Comparison of ENCODE assay signal across 8 mouse cellular contexts in the genomic region with DNA sequence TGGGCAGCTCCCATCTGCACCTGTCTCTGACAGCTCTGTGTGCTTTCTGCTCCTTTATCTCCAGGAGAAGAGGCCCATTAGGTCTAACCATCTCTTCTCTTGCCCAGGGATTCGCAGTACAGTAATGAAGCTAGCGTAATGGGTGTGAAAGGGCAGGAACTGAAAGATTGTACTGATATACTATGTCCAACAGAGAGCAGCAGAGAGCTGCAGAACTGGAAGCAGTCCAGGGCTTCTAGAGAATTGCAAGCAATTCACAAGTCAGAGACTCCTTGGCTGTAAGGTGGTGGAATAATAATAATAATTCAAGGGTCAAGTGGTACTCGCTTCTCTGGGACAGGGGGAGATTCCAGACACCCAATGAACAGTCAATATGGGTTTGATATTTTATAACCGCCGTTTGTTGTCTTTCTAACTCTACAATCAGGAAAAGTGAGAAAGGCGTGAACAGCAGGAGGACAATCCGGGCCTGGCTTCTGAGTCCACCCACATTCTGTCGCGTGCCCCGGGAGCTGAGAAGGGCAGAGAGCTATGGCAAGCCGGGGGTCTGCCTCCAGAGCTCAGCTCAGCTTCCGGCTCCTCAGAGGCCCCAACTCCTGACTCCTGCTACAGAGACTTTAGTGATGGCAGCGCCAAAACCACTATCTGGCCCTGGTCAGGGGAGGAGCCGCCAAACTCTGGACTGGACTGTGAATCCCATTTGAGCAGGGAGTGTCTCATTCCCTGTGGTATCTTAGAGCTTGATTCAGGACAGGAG. TPM values are rescaled to one million over a fixed set of nuclear protein-coding genes. Genes with fewer than 3 reads are reported as not detected.
DNase-seq lines count a peak whose midpoint lies in the region; ATAC-seq lines count a peak whose summit lies in the region.

No protein-coding gene starts in this region.

- ATAC-seq in common myeloid progenitor, adult 5-6 weeks (replicated peaks; ENCODE audit: low read depth, poor library complexity, severe bottlenecking) = peak; percentile 97
- peak; percentile 84 for ATAC-seq in hindbrain, embryonic 16.5 days

- H3K9ac ChIP-seq in hindbrain, embryonic 16.5 days (ENCODE audit: low read depth, low read length) = no peak overlapping the region

- no peaks in the 10 kb centered on the region for H3K4me1 ChIP-seq in hindbrain, embryonic 16.5 days (ENCODE audit: control insufficient read depth, insufficient read depth, low read depth, low read length)

- H3K36me3 ChIP-seq in hindbrain, embryonic 16.5 days (ENCODE audit: control insufficient read depth, insufficient read depth, low read length) = 0 out of 2 replicates have a peak, but pooled peaks cover 5% of the 10 kb centered on the region

- H3K4me3 ChIP-seq in hindbrain, embryonic 16.5 days (ENCODE audit: low read length) = no peak overlapping the region

- peak; percentile 16 to 34 for DNase-seq in spleen, postnatal 36 days (ENCODE audit: low spot score in 2 of 2)
- no peak for DNase-seq in spleen, adult 12 weeks (ENCODE audit: low spot score)
- DNase-seq in gastrocnemius, postnatal 10 days = peak; percentile 67
- DNase-seq in layer of hippocampus, postnatal 14 days (ENCODE audit: low spot score in 2 of 2) = peak; percentile 69 to 86
- peak; percentile 72 for DNase-seq in lung, postnatal 14 days
- peak; percentile 53 for DNase-seq in ovary, postnatal 36 days (ENCODE audit: low spot score)

- no peaks in the 10 kb centered on the region for H3K9me3 ChIP-seq in hindbrain, embryonic 16.5 days (ENCODE audit: control insufficient read depth, low read length)

- H3K27me3 ChIP-seq in hindbrain, embryonic 16.5 days (replicated peaks; ENCODE audit: control insufficient read depth, insufficient read depth, low read length) = no peaks in the 10 kb centered on the region

- WGBS in hindbrain, embryonic 16.5 days = 30% methylated on average over 14 of the region's 14 CpGs

- H3K4me2 ChIP-seq in hindbrain, embryonic 16.5 days (ENCODE audit: low read length) = 0 out of 2 replicates have a peak overlapping the region, but pooled peaks have one; percentile 5

- no peak overlapping the region for H3K27ac ChIP-seq in hindbrain, embryonic 16.5 days (ENCODE audit: low read depth, low read length)

RNA-seq across cellular contexts. Expression of a gene that starts 19.3 kb away (rescaled TPM):
- total RNA-seq in common myeloid progenitor, adult 5-6 weeks (2017) = 33.1 and 54.9 TPM in 2 replicates
- total RNA-seq in gastrocnemius, postnatal 10 days (2021) = 10 to 100 TPM; 18.3 to 20.9 TPM
- polyA plus RNA-seq in hindbrain, embryonic 16.5 days (2015; fragmentation: Nextera tagmentation; extraction: Ambion mirVana) = 129 TPM in 2 replicates
- 10 to 100 TPM; 55.2 to 56.1 TPM for total RNA-seq in layer of hippocampus, postnatal 14 days (2021)

RNA-seq across cellular contexts. Expression of a gene that starts 19.5 kb away (rescaled TPM):
- 0.64 and 1.0 TPM in 2 replicates for total RNA-seq in common myeloid progenitor, adult 5-6 weeks (2017)
- 1 to 10 TPM; 4.5 to 4.9 TPM for total RNA-seq in gastrocnemius, postnatal 10 days (2021)
- 11.7 and 12.9 TPM in 2 replicates for polyA plus RNA-seq in hindbrain, embryonic 16.5 days (2015; fragmentation: Nextera tagmentation; extraction: Ambion mirVana)
- 1 to 10 TPM; 4.5 to 5.0 TPM for total RNA-seq in layer of hippocampus, postnatal 14 days (2021)

RNA-seq across cellular contexts. Expression of a gene that starts 33.8 kb away (rescaled TPM):
- total RNA-seq in common myeloid progenitor, adult 5-6 weeks (2017) = 0.19 TPM in 1 of 2 replicates, not detected in the other
- under 1 TPM; 0.47 to 0.90 TPM for total RNA-seq in gastrocnemius, postnatal 10 days (2021)
- polyA plus RNA-seq in hindbrain, embryonic 16.5 days (2015; fragmentation: Nextera tagmentation; extraction: Ambion mirVana) = 6.9 and 7.8 TPM in 2 replicates
- 10 to 100 TPM; 13.5 to 13.8 TPM for total RNA-seq in layer of hippocampus, postnatal 14 days (2021)

Comparison
In these comparisons a context has a peak if more than half of its experiments do, and no peak if none do; other contexts are left out.
1. RNA of a gene that starts 33.8 kb away (total RNA-seq): 13.5 to 13.8 TPM in layer of hippocampus, postnatal 14 days; 0.47 to 0.90 TPM in gastrocnemius, postnatal 10 days and 0.19 TPM in common myeloid progenitor, adult 5-6 weeks; every median in the first group is over 4 times any median in the second.